Mouse (Mus musculus) hindbrain, embryonic 10.5 days (tissue): ENCODE data around the gene Kmt5a. TPM values are rescaled to one million over a fixed set of nuclear protein-coding genes. Genes with fewer than 3 reads are reported as not detected.
A peak's percentile ranks its signal among the peaks of the same experiment; 100 is the strongest.
"Not testable (repeated sequence)": the region's sequence is repeated elsewhere in the genome, so short reads cannot be mapped to it uniquely, and the experiment has no call there.

Experiments used
- DNase-seq: peaks from one replicate; pipeline ENCODE4 v3.0.0-alpha.2; 2017; ENCODE audit warnings: low spot score
- H3K27ac ChIP-seq: fragments of 300-500 bp; sonication (generic); 2 replicates; pipeline ENCODE4 v1.5.1; 2016; ENCODE audit warnings: mild to moderate bottlenecking, moderate library complexity
- H3K27me3 ChIP-seq: fragments of 300-500 bp; sonication (generic); 2 replicates; pipeline ENCODE4 v1.6.1; 2016; ENCODE audit warnings: mild to moderate bottlenecking; ENCODE audit not compliant: poor library complexity, insufficient read depth, severe bottlenecking
- H3K36me3 ChIP-seq: fragments of 300-500 bp; sonication (generic); 2 replicates; pipeline ENCODE4 v1.6.1; 2016; ENCODE audit warnings: mild to moderate bottlenecking, moderate library complexity
- H3K4me1 ChIP-seq: fragments of 300-500 bp; sonication (generic); replicated peaks from 2 replicates; pipeline ENCODE4 v1.6.1; 2016; ENCODE audit warnings: mild to moderate bottlenecking
- H3K4me3 ChIP-seq: fragments of 300-500 bp; sonication (generic); 2 replicates; pipeline ENCODE4 v1.5.1; 2016; ENCODE audit warnings: mild to moderate bottlenecking, moderate library complexity
- H3K9me3 ChIP-seq: fragments of 300-500 bp; sonication (generic); 2 replicates; pipeline ENCODE4 v1.6.1; 2016; ENCODE audit warnings: mild to moderate bottlenecking, moderate library complexity
- WGBS: fragments of 180-500 bp; shearing (Covaris S2); methylation state at CpG from one replicate; pipeline ENCODE4 v1.1.7; 2016; 5-methylcytosine and 5-hydroxymethylcytosine counted together
- polyA plus RNA-seq: library from polyadenylated mRNA; unstranded; fragments of >200 nt; fragmentation: Nextera tagmentation; extraction: Ambion mirVana; gene quantifications from 2 replicates; pipeline ENCODE4 v1.2.1, GENCODE M21; 2016

Gene Kmt5a
- polyA plus RNA-seq, 1 experiment from 2014 or later: 34.3 TPM

DNA sequence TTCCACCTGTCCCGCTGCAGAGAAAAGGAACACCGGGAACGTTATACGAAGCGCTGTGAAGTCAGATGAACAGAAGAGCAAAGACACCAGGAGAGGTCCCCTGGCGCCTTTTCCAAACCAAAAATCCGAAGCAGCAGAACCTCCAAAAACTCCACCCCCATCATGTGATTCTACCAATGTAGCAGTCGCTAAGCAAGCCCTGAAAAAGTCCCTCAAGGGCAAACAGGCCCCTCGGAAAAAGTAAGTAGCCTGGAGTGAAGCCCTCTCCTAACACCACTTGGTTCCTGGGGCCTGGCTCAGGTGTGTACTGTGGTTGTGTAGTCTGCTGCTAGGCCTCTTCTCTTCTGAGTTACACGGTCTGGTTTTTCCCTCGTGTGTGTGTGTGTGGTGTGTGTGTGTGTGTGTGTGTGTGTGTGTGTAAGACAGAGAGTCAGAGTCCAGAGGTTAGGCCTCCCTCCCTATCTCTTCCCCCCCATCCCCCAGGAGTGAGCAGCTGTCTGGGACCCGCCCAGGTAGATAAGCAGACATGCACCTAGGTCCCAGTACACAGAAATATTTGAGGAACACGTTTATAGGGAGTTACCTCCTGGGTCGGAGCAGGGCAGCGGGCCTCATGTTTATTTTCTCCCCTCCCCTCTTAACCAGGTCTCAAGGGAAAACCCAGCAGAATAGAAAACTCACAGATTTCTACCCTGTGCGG lies 11.1 kb downstream of the Kmt5a start:
- Histone ChIP-seq H3K27ac (no peak overlapping the region), H3K36me3 (peaks cover 90% of the 10 kb centered on the region)
- WGBS: 88% methylated on average over 16 of the region's 16 CpGs

DNA sequence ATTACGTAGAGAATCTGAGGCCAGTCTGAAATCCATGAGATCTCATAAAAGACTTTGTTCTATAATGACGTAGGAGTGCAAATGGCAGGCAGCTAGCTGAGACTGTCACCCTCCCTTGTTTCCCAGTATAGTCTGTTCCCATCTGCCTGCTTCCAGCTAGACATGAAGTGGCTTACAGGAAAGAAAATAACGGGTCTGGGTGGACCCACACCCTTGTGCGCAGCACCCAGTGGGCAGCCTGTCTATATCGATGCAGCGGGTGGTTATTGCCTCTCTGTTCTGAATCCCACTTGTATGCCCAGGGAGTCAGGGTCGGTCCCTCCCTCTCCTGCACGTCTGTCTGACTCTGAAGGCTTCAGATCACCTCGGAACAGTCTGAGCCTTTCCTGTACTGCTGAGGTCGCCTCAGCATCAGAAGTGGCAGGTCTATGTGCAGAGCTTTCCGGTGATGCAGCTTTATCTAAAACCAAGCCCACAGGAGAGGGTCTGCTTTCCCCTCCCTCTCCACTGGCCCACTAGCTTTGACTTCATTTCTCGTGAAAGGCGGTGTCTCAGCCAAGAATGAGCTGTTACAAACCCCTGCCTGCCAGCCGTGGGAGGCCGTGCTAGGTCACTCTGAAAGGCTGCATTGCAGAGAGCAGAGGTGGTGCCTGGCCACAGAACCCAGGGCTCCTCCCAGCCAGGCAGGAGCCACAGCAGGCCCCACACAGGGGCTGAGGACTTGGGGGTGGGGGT lies 12.9 kb downstream of the Kmt5a start:
- H3K4me1 ChIP-seq: peaks cover 13% of the 10 kb centered on the region; the same call in 1 of the 2 replicates
- WGBS: 85% methylated on average over 15 of the region's 15 CpGs
- H3K27ac ChIP-seq: 0 out of 2 replicates have a peak overlapping the region, but pooled peaks have one; percentile 13
- H3K27me3 ChIP-seq: no peaks in the 10 kb centered on the region
- H3K4me3 ChIP-seq: no peak overlapping the region
- peaks cover 100% of the 10 kb centered on the region for H3K36me3 ChIP-seq
- DNase-seq: no peak
- H3K9me3 ChIP-seq: no peaks in the 10 kb centered on the region

More for the DNA sequence above, 11.1 kb downstream of the Kmt5a start:
- DNase-seq: no peak
- no peaks in the 10 kb centered on the region for H3K9me3 ChIP-seq
- peaks cover 31% of the 10 kb centered on the region for H3K4me1 ChIP-seq
- no peak overlapping the region for H3K4me3 ChIP-seq
- no peaks in the 10 kb centered on the region for H3K27me3 ChIP-seq

DNA sequence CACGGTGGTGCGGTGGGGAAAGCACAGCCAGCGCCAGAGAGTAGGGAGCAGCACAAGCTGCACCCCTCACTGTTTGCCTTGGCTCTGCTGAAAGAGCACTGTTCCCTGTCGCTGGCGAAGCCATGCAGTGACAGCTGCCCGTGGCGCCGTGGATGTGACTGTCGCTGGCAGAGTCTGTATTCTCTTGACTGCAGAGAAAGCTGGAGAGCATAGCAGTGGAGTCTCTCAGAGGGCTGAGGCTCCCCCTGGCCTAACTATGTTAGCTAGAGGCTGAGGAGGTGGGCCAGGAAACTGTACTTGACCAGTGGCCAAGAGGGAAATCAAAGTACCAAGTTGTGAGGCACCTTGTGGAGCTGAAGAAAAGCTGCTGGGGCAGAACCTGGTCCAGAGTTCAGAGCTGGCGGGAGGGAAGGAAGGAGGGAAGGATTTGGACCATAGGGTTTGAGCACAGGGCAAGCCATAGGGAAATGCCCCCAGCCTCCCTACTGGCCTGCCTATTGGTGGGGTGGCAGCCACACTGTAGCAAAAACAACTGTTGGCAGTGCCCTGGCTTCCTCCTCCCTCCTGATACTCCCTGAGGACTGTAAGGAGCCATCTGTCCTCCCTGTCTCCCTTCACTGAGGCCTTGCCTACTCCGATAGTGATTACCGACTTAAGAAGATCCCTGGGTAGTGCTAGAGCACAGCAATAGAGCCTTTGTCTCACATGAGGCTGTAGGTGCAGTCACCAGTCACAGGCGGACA lies 13.8 kb downstream of the Kmt5a start:
- Histone ChIP-seq H3K4me3 (no peak overlapping the region), H3K27ac (0 out of 2 replicates have a peak overlapping the region, but pooled peaks have one; percentile 13), H3K36me3 (peaks cover 100% of the 10 kb centered on the region), H3K27me3 (no peaks in the 10 kb centered on the region), H3K9me3 (no peaks in the 10 kb centered on the region), H3K4me1 (peaks cover 8% of the 10 kb centered on the region; the same call in 1 of the 2 replicates)
- DNase-seq: no peak
- WGBS: 88% methylated on average over 13 of the region's 13 CpGs

DNA sequence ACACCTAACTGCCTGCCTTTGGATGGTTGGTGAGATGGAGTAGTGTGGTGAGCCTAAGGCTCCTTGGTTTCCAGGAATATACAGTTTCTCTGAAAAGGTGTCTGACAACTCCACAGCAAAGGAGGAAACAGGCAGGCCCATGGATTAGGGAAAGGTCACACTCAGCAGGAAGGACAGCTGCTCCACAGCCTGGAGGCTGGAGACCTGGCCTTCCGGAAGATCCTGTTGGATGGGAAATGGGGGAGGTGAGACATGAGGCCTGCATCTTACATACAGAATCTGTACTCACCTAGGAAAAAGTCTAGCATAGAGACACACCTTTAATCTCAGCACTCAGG lies 14.3 kb downstream of the Kmt5a start:
- Histone ChIP-seq H3K27me3 (no peaks in the 10 kb centered on the region), H3K9me3 (no peaks in the 10 kb centered on the region), H3K36me3 (peaks cover 100% of the 10 kb centered on the region), H3K4me1 (0 out of 2 replicates have a peak, but pooled peaks cover 5% of the 10 kb centered on the region), H3K4me3 (no peak overlapping the region), H3K27ac (no peak overlapping the region)
- no peak for DNase-seq
- WGBS: 92% methylated on average over 1 of the region's 1 CpGs

DNA sequence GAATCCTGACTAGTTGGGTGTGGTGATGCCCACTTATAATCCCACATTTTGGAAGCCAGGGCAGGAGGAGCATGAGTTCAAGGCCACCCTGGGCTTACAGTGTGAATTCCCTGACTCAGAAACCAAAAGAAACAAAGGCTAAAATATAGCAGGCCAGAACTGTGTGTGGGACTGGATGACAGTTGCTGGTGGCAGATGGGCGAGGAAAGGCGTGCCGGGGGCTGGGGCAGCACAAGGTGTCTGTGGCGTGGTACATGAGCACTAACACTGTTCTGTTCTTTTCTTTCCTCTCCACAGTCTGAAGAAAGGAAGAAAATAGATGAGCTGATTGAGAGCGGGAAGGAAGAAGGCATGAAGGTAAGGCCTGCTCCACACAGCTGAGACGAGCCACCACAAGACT lies 17.0 kb downstream of the Kmt5a start:
- DNase-seq: no peak
- Histone ChIP-seq H3K27ac (no peak overlapping the region), H3K36me3 (peaks cover 100% of the 10 kb centered on the region), H3K4me3 (no peak overlapping the region), H3K9me3 (no peaks in the 10 kb centered on the region), H3K27me3 (no peaks in the 10 kb centered on the region), H3K4me1 (0 out of 2 replicates have a peak, but pooled peaks cover 2% of the 10 kb centered on the region)
- WGBS: 95% methylated on average over 6 of the region's 6 CpGs

DNA sequence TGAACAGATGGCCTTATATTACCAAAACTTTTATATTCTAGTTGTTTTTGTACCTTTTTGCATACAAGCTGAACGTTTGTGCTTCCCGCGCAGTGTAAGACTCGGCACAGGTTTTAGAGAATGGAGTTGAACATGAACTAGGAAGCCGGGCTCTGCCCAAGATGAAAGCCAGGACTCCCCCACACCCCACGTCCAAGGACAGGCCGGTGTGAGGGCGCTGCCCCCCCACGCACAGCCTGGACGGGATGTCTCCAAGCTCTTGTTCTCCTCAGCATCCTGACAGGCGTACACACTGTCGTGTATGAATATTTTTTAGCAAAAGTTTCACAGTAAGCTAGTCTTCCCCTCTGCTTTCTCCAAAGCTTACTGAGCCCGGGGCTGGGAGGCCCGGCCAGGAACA lies 21.2 kb downstream of the Kmt5a start:
- H3K9me3 ChIP-seq, H3K27ac ChIP-seq, DNase-seq, H3K4me1 ChIP-seq, H3K27me3 ChIP-seq, H3K4me3 ChIP-seq: not testable (repeated sequence)
- 94% methylated on average over 14 of the region's 14 CpGs for WGBS
- peaks cover 83% of the 10 kb centered on the region for H3K36me3 ChIP-seq

DNA sequence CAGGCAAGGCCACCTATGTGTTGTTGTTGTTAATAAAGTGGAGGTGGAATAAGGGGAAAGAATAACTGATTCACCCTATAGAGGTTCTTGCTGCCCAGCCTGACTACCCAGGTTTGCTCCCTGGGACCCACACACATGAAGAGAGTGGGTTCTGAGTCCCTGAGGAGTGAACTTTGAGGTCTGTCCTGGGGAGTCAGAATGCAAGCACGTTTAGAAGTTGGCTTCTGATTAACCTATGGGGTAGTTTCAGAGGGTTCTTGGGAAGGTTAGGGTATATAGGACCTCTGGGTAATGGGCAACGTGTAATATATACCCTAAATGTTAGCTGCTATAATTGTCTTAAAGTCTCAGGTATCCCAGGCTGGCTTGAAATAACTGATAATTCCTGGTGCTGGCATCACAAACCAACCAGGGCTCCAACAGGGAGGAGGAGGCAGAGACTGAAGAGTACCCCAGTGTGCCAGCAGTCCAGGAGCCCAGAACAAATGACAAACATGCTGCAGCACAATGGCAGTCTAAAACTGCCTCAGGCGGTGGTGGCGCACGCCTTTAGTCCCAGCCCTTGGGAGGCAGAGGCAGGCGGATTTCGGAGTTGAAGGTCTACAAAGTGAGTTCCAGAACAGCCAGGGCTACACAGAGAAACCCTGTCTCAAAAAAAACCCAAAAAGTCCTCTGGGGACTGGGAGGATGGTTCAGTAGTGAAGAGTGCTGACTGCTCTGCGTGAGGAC lies 22.7 kb downstream of the Kmt5a start:
- H3K9me3 ChIP-seq: no peaks in the 10 kb centered on the region
- H3K4me3 ChIP-seq: no peak overlapping the region
- 91% methylated on average over 8 of the region's 8 CpGs for WGBS
- no peak for DNase-seq
- no peaks in the 10 kb centered on the region for H3K4me1 ChIP-seq
- no peaks in the 10 kb centered on the region for H3K27me3 ChIP-seq
- no peak overlapping the region for H3K27ac ChIP-seq
- peaks cover 80% of the 10 kb centered on the region for H3K36me3 ChIP-seq

DNA sequence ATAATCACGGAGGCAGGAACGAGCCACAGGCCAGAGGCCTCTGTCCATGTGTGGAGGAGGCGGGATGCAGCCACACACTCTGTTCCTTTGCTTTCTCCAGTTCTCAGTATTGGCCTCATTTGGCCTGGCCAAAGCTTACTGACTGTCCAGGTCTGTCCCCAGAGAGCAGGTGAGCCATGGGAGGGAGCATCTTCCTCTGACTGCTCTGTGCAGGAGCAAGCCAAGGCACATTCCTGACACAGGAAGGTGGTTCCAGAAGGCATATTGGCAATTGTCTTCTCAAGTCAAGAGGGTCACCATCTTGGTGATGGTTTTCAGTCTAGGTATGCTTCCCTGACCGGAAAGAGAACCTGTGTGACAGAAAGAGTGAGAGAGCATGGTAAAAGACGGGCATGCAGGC lies 23.7 kb downstream of the Kmt5a start:
- H3K4me3 ChIP-seq: no peak overlapping the region
- no peak overlapping the region for H3K27ac ChIP-seq
- no peaks in the 10 kb centered on the region for H3K27me3 ChIP-seq
- H3K4me1 ChIP-seq: no peaks in the 10 kb centered on the region
- WGBS: 87% methylated on average over 5 of the region's 5 CpGs
- H3K36me3 ChIP-seq: peaks cover 78% of the 10 kb centered on the region
- no peaks in the 10 kb centered on the region for H3K9me3 ChIP-seq
- DNase-seq: no peak

DNA sequence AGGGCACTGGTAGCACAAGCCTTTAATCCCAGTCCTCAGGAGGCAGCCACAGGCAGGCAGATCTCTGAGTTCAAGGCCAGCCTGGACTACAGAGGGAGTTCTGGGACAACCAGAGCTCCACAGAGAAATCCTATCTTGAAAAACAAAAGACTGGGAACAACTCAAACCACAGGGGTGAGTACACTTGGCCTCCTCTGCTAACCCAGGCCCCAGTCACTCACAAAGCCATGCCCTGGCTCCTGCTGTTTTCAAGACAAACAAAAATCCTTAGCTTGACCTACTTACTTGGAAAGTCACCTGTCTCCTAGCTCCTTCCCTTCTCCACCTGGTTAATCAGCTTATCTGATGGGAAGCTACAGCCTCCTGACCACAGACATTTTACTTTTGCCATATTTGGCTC lies 25.2 kb downstream of the Kmt5a start:
- no peak for DNase-seq
- peaks cover 78% of the 10 kb centered on the region for H3K36me3 ChIP-seq
- H3K9me3 ChIP-seq: no peaks in the 10 kb centered on the region
- H3K4me1 ChIP-seq: no peaks in the 10 kb centered on the region
- no peaks in the 10 kb centered on the region for H3K27me3 ChIP-seq
- no peak overlapping the region for H3K27ac ChIP-seq
- no peak overlapping the region for H3K4me3 ChIP-seq

DNA sequence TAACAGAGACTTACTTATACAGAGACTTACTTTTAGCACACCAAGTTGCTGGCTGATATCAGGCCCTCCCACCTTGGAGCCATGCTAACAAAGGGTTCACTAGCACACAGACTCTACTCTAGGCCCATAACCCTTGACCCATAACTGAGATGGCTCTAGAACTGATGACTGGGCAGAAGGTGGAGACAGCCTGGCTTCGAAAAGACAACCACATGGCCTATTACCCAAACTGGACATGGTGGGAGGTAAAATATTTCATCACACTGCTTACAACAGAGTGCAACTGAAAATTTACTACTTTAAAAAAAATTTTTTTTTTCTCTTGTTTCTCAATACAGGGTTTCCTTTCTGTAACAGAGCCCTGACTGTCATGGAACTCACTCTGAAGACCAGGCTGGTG lies 28.0 kb downstream of the Kmt5a start:
- no peaks in the 10 kb centered on the region for H3K4me1 ChIP-seq
- WGBS: 92% methylated on average over 1 of the region's 1 CpGs
- H3K36me3 ChIP-seq: peaks cover 54% of the 10 kb centered on the region

DNA sequence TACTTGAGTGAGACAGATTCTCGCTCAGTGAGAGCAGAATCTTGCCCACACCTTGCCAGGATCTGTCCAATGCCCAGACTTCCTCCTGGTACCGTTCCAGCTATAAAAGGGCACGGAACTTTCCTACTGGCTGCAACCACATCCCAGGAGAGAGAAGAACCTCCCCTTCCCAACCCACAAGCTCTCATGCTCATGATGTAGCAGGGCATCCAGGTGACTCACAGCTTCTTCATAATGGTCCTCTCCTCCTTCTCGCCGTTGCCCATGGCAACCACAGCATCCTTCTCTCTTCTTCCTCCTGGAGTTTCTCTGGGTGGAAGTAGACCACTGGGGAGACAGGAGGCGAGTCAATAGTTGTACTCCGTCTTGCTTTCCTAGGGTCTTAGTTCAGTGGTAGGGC lies 28.6 kb downstream of the Kmt5a start:
- Histone ChIP-seq H3K9me3 (no peaks in the 10 kb centered on the region), H3K27me3 (no peaks in the 10 kb centered on the region), H3K36me3 (peaks cover 48% of the 10 kb centered on the region), H3K27ac (no peak overlapping the region), H3K4me3 (no peak overlapping the region), H3K4me1 (no peaks in the 10 kb centered on the region)
- 92% methylated on average over 7 of the region's 7 CpGs for WGBS
- DNase-seq: no peak

More for the DNA sequence above, 28.0 kb downstream of the Kmt5a start:
- H3K4me3 ChIP-seq: no peak overlapping the region
- H3K9me3 ChIP-seq: no peaks in the 10 kb centered on the region
- DNase-seq: no peak
- no peak overlapping the region for H3K27ac ChIP-seq
- no peaks in the 10 kb centered on the region for H3K27me3 ChIP-seq

DNA sequence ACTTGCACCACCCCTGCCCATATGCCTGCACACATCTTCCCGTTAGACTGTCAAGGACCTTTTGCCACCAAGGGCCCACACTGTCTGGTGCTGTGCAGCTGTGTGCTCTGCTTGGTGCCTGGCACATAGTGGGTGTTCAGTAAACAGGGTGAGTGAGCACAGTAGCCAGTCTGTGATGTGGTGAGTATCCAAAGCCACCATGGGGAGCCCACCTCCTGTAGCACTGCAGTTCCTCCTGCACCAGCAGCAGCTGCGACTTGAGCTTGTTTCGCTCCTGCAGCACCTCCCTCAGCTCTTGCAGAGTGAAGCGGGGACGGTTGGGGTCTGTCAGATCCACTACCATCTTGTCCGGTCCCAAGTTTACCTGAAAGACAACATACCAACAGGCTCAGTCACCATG lies 29.8 kb downstream of the Kmt5a start:
- WGBS: 88% methylated on average over 6 of the region's 6 CpGs
- H3K36me3 ChIP-seq: peaks cover 45% of the 10 kb centered on the region

More for the DNA sequence above, 29.8 kb downstream of the Kmt5a start:
- Histone ChIP-seq H3K4me3 (no peak overlapping the region), H3K27me3 (no peaks in the 10 kb centered on the region), H3K4me1 (no peaks in the 10 kb centered on the region), H3K27ac (no peak overlapping the region), H3K9me3 (no peaks in the 10 kb centered on the region)
- DNase-seq: no peak
